Mouse (Mus musculus) intestine, embryonic 14.5 days (tissue): ENCODE measurements at regions not wholly inside any gene's neighbourhood (a gene's known extent, or its start where the extent isn't known, plus 50 kb on each side); places are given as distances from the start of the nearest gene placed in this dataset.

ENCODE experiments used
- ATAC-seq: fragments of 200-750 bp; cut with Nextera tagmentation; replicated peaks from 2 replicates; pipeline ENCODE4 v1.8.0; 2017; ENCODE audit warnings: low read depth, moderate number of reproducible peaks, moderate TSS enrichment, moderate library complexity; ENCODE audit not compliant: low FRiP score, low TSS enrichment
- DNase-seq: peaks from one replicate; pipeline ENCODE4 v3.0.0-alpha.2; 2018; ENCODE audit warnings: low spot score
- H3K27ac ChIP-seq: fragments of 300-500 bp; sonication (generic); 2 replicates; pipeline ENCODE4 v1.5.1; 2014; ENCODE audit warnings: low read depth, mild to moderate bottlenecking, control low read depth
- H3K27me3 ChIP-seq: fragments of 300-500 bp; sonication (generic); replicated peaks from 2 replicates; pipeline ENCODE4 v1.6.1; 2014; ENCODE audit warnings: low read length, control low read depth; ENCODE audit not compliant: control insufficient read depth, insufficient read depth
- H3K36me3 ChIP-seq: fragments of 300-500 bp; sonication (generic); 2 replicates; pipeline ENCODE4 v1.6.1; 2014; ENCODE audit warnings: low read length, control low read depth; ENCODE audit not compliant: control insufficient read depth, insufficient read depth
- H3K4me1 ChIP-seq: fragments of 300-500 bp; sonication (generic); replicated peaks from 2 replicates; pipeline ENCODE4 v1.6.1; 2014; ENCODE audit warnings: low read length, control low read depth, mixed read lengths; ENCODE audit not compliant: control insufficient read depth, insufficient read depth
- H3K4me2 ChIP-seq: fragments of 300-500 bp; sonication (generic); 2 replicates; pipeline ENCODE4 v1.6.1; 2014; ENCODE audit warnings: low read length
- H3K4me3 ChIP-seq: fragments of 300-500 bp; sonication (generic); 2 replicates; pipeline ENCODE4 v1.5.1; 2014; ENCODE audit warnings: low read depth, low read length, control low read depth, mixed read lengths
- H3K9ac ChIP-seq: fragments of 300-500 bp; sonication (generic); 2 replicates; pipeline ENCODE4 v1.6.1; 2014; ENCODE audit warnings: mild to moderate bottlenecking, low read length
- H3K9me3 ChIP-seq: fragments of 300-500 bp; sonication (generic); 2 replicates; pipeline ENCODE4 v1.6.1; 2016; ENCODE audit warnings: low read length, control low read depth; ENCODE audit not compliant: control insufficient read depth
- WGBS: fragments of 180-500 bp; shearing (Covaris S2); extraction: QIAGEN DNeasy Blood & Tissue Kit; methylation state at CpG from one replicate; pipeline ENCODE4 v1.1.7; 2014; 5-methylcytosine and 5-hydroxymethylcytosine counted together

DNA sequence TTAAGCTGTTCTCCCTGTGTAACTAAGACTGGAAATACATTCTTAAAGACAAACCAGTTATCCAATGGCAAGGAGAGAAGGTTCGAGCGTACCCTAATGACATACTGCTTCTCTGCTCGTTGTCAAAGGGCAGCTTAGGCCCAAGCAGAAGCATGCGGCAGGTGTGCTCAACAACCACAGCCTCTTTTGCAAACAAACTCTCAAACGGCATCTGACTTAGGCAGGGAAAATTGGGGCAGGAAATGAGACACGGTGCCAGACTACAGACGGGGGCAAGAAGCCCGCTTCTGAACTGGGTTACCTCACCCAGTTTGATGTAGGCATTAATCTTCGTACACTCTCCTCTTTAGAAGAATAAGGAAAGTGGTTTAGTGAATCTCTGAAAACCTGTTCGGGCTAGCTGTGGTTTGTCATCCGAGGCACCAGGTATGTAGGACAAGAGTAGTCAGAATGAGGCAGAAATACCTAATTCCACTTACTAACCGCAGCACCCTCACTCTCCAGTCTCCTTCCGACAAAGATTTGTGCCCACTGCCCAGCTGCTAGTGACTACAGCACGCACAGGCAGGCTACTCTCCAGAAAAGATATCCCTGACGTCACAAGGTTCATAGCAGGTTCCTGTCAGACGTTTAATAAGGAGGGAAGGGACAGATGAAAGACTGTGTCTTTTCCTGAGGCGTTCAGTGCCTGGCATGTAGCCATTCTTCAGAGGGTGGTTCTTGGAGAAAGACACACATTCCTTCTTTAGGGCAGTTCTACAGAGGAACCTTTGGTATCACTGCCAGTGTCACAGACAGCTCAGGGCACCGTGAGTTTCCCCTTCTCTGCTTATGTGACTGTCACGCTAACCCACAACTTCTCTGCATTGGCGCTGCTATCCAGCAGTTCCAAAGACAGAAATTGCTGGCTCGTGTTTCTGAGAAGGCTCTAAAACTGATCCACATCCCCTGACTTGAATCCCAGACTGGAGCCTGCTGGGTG, 175.8 kb downstream of the Tmx1 start:
- H3K9me3 ChIP-seq = no peaks in the 10 kb centered on the region
- H3K27ac ChIP-seq = no peak overlapping the region
- no peaks in the 10 kb centered on the region for H3K36me3 ChIP-seq
- H3K4me1 ChIP-seq = peaks cover 4% of the 10 kb centered on the region; the same call in 1 of the 2 replicates
- no peak overlapping the region for H3K4me3 ChIP-seq
- H3K4me2 ChIP-seq = no peak overlapping the region
- ATAC-seq (no peak), DNase-seq (peak; percentile 50)
- H3K9ac ChIP-seq = no peak overlapping the region
- no peaks in the 10 kb centered on the region for H3K27me3 ChIP-seq
- 53% methylated on average over 21 of the region's 21 CpGs for WGBS

DNA sequence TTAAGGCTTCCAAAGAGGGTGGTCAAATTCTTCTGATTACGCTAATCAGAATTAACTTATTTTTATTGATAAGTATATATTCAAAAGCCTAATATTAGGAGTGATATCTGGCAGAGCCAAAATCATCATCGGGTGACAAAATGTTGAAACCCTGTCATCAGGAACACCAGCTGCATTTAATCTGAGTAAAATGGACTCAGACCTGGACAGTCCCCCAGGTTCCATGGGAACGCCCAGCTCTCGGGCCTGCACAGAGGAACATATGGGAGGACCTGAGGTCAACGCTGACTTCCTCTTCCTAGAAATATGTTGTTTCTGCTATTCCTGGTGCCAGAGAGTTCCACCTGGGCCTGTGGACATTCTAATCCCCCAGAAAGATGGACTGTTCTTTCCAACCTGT, 176.5 kb downstream of the Tmx1 start:
- H3K36me3 ChIP-seq = no peaks in the 10 kb centered on the region
- 79% methylated on average over 5 of the region's 5 CpGs for WGBS
- H3K27me3 ChIP-seq = no peaks in the 10 kb centered on the region
- no peak for ATAC-seq
- H3K9ac ChIP-seq = no peak overlapping the region
- H3K27ac ChIP-seq = no peak overlapping the region
- peak; percentile 31 for DNase-seq
- H3K4me1 ChIP-seq = peaks cover 4% of the 10 kb centered on the region; the same call in 1 of the 2 replicates
- H3K4me2 ChIP-seq = no peak overlapping the region
- H3K9me3 ChIP-seq = no peaks in the 10 kb centered on the region
- no peak overlapping the region for H3K4me3 ChIP-seq

DNA sequence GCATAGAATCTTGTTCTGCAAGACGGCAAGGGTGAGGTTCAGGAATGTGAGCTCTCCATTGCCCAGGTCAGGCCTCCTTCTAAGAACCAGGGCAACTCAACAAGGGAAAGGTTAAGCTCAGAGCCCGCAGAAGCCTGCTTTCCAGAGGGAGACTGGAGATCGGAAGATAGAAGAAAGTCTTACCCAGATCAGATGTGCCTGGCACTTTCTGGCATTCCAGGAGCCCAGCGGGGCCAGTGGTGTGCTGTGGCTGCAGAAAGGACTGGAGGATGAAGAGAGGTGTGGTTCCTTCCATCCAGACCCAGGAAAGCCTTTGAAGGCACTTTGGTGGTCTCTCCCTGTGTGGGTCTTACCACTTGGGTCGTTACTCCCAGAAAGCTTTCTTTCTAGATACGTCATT, 178.4 kb downstream of the Tmx1 start:
- Histone ChIP-seq H3K4me1 (peaks cover 4% of the 10 kb centered on the region; the same call in 1 of the 2 replicates), H3K9me3 (no peaks in the 10 kb centered on the region), H3K4me3 (no peak overlapping the region), H3K9ac (no peak overlapping the region), H3K27me3 (no peaks in the 10 kb centered on the region), H3K4me2 (no peak overlapping the region), H3K36me3 (no peaks in the 10 kb centered on the region), H3K27ac (no peak overlapping the region)
- peak; percentile 28 for DNase-seq
- WGBS = 65% methylated on average over 6 of the region's 6 CpGs
- ATAC-seq = no peak

DNA sequence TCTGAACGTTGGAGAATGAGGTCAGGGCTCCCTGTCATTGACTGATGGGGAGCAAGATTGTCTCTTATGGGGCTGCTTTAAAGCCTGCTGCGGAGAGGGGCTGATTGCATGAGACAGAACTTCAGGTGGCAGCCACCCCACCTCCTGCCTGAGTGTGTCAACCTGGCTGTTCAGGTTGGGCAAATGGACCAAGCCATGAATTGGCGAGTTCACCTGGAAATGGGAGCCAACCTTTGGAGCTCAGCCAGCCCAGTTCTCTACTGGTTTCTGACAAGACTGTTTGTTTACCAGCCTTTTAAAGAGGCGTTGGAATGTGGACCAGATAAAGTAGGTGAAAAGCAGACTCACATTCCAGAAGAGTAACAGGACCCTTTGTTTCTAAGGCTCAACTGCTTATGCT, 180.3 kb downstream of the Tmx1 start:
- Histone ChIP-seq H3K4me2 (no peak overlapping the region), H3K4me3 (no peak overlapping the region), H3K27me3 (no peaks in the 10 kb centered on the region), H3K9ac (no peak overlapping the region), H3K4me1 (peaks cover 4% of the 10 kb centered on the region; the same call in 1 of the 2 replicates), H3K9me3 (no peaks in the 10 kb centered on the region), H3K36me3 (no peaks in the 10 kb centered on the region), H3K27ac (no peak overlapping the region)
- peak; percentile 52 for DNase-seq
- WGBS = 28% methylated on average over 4 of the region's 4 CpGs
- peak; percentile 47 for ATAC-seq

DNA sequence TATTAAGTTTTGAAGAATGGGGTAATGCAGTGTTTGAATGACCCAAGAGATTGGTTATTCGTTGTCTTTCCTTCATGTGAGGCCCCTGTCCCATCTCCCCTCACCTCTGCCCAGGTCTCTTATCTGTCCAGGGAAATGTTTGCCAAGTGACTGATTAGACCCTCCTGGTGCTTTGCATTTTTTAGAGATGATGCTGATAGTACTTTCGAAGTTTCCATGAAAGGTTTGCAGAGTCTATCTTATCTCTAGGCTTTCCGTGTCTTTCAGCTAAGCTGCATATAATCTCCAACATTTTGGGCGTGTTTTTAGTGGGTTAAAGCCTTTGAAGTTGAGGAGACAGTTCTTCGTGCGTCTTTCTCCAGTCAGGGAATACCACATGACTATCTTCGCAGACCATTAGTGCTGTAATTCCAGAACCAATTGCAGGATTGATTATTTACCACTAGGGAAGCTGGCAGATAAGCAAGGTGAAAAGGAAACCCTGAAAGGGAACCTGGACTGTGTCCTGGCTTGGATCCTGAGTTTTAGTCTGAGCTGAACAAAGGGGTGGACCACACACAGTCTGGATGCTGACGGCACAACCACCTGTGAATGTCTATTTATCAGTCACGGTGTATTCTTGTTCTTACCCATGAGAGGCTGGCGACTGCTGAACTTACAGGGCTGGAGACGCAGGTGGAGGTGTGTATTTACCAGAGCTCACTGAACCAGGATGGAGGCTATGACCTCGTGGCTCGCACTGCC, 180.9 kb downstream of the Tmx1 start:
- no peaks in the 10 kb centered on the region for H3K36me3 ChIP-seq
- peak; percentile 54 for DNase-seq
- H3K27ac ChIP-seq = no peak overlapping the region
- no peaks in the 10 kb centered on the region for H3K27me3 ChIP-seq
- H3K4me2 ChIP-seq = no peak overlapping the region
- H3K4me1 ChIP-seq = peaks cover 3% of the 10 kb centered on the region; the same call in 1 of the 2 replicates
- ATAC-seq = peak; percentile 74
- no peak overlapping the region for H3K9ac ChIP-seq
- H3K9me3 ChIP-seq = no peaks in the 10 kb centered on the region
- no peak overlapping the region for H3K4me3 ChIP-seq
- 11% methylated on average over 13 of the region's 13 CpGs for WGBS

DNA sequence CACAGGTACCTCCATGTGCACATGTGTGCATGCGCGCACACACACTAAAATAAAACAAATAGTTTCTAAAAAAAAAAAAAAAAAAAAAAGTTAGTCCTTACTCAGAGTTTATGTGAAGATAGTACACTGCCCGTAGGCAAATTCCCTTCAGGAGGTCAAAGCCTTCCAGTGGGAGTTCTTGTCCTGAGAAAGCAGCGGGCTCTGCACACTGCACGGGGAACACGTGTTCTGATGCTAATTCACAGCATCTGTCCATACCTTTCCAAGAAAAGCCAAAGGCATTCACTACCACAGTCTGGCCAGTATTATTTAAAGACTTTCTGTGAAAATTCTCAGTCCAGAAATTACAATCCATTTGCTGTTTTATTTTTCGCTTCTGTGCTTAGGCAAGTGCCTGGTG, 183.1 kb downstream of the Tmx1 start:
- Histone ChIP-seq H3K27ac (no peak overlapping the region), H3K4me1 (no peaks in the 10 kb centered on the region; the same call in 1 of the 2 replicates), H3K4me2 (no peak overlapping the region), H3K9me3 (no peaks in the 10 kb centered on the region), H3K9ac (no peak overlapping the region), H3K4me3 (no peak overlapping the region), H3K36me3 (no peaks in the 10 kb centered on the region), H3K27me3 (no peaks in the 10 kb centered on the region)
- ATAC-seq = no peak
- 91% methylated on average over 7 of the region's 7 CpGs for WGBS
- DNase-seq = peak; percentile 33

DNA sequence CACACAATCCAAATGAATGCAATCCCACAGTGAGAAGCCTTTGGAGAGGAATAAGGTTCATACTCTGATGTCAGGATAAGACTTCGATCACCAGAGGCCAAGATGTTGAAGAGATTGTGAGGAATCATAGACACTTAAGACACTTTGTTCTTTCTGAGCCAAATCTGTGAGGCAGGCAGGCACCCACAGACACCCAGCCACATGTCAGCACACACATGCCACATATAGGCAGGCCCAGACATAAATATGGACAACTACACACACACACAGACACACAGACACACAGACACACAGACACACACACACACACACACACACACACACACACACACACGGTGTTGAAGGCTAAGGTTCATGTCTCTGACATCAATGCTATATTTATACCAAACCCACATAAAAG, 185.1 kb upstream of the Frmd6 start:
- Histone ChIP-seq H3K4me3 (no peak overlapping the region), H3K9me3 (no peaks in the 10 kb centered on the region), H3K9ac (no peak overlapping the region), H3K4me2 (no peak overlapping the region), H3K4me1 (no peaks in the 10 kb centered on the region), H3K27me3 (no peaks in the 10 kb centered on the region), H3K36me3 (no peaks in the 10 kb centered on the region), H3K27ac (no peak overlapping the region)
- ATAC-seq (no peak), DNase-seq (peak; percentile 20)
- WGBS = 78% methylated on average over 2 of the region's 2 CpGs

DNA sequence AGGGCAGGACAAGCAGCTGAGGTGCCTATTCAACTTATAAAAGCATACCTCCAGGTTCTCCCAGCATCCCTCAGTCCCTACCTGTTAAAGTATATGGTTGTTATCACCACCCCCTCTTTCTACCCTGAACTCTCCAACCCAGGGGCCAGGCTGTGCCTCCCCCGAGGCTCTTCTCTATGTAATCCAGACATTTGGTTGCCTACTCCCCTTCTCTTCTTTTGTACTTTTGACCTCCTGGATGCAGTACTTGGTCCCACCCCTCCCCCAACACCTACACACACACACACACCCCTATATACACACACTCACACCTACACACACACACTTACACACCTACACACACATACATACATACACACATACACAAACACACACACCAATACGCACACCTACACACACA, 180.4 kb upstream of the Frmd6 start:
- no peak overlapping the region for H3K4me2 ChIP-seq
- H3K27me3 ChIP-seq = no peaks in the 10 kb centered on the region
- WGBS = 70% methylated on average over 2 of the region's 2 CpGs
- H3K27ac ChIP-seq = no peak overlapping the region
- H3K4me1 ChIP-seq = no peaks in the 10 kb centered on the region
- ATAC-seq (no peak), DNase-seq (peak; percentile 43)
- H3K4me3 ChIP-seq = no peak overlapping the region
- H3K9me3 ChIP-seq = no peaks in the 10 kb centered on the region
- H3K9ac ChIP-seq = no peak overlapping the region
- no peaks in the 10 kb centered on the region for H3K36me3 ChIP-seq
